Mouse (Mus musculus): ENCODE measurements around the gene Ccdc85c. TPM values are rescaled to one million over a fixed set of nuclear protein-coding genes. Genes with fewer than 3 reads are reported as not detected.

The Ccdc85c gene
- polyA plus RNA-seq, 1 experiment from 2014 or later = 8.3 TPM

GRCm38 (mm10) chr12:108273466-108274312, 1.5 kb downstream of the Ccdc85c start:
- no peak for DNase-seq

GRCm38 (mm10) chr12:108272143-108272635, 3.0 kb downstream of the Ccdc85c start:
- Histone ChIP-seq H3K9ac (no peak overlapping the region; the same call in 1 of the 2 replicates), H3K4me2 (peak overlapping the region; percentile 97), H3K36me3 (ENCODE audit: insufficient read depth) (0 out of 2 replicates have a peak, but pooled peaks cover 5% of the 10 kb centered on the region), H3K4me1 (ENCODE audit: insufficient read depth) (peaks cover 19% of the 10 kb centered on the region), H3K27ac (ENCODE audit: low read depth) (no peak overlapping the region), H3K4me3 (ENCODE audit: low read depth, low read length) (peak overlapping the region; percentile 0; the same call in 1 of the 2 replicates), H3K27me3 (ENCODE audit: insufficient read depth, low read length) (peaks cover 5% of the 10 kb centered on the region; the same call in 1 of the 2 replicates), H3K9me3 (ENCODE audit: low read depth, low read length) (no peaks in the 10 kb centered on the region)
- WGBS = 54% methylated on average over 7 of the region's 7 CpGs
- ATAC-seq (ENCODE audit: insufficient read depth) (no peak), DNase-seq (no peak)
- no peak for TF ChIP-seq CTCF (IDR thresholded peaks at IDR 0.05; ENCODE audit: low read depth)

More at GRCm38 (mm10) chr12:108273466-108274312, 1.5 kb downstream of the Ccdc85c start:
- 5% methylated on average over 21 of the region's 21 CpGs for WGBS
- Histone ChIP-seq H3K4me1 (ENCODE audit: insufficient read depth) (peaks cover 29% of the 10 kb centered on the region), H3K27ac (ENCODE audit: low read depth) (no peak overlapping the region), H3K36me3 (ENCODE audit: insufficient read depth) (0 out of 2 replicates have a peak, but pooled peaks cover 5% of the 10 kb centered on the region), H3K9ac (peak overlapping the region; percentile 70), H3K4me3 (ENCODE audit: low read depth, low read length) (peak overlapping the region; percentile 69), H3K27me3 (ENCODE audit: insufficient read depth, low read length) (peaks cover 5% of the 10 kb centered on the region; the same call in 1 of the 2 replicates), H3K9me3 (ENCODE audit: low read depth, low read length) (no peaks in the 10 kb centered on the region), H3K4me2 (peak overlapping the region; percentile 97)
- ATAC-seq (ENCODE audit: insufficient read depth) = no peak
- TF ChIP-seq CTCF (IDR thresholded peaks at IDR 0.05; ENCODE audit: low read depth) = no peak

- no peak for ATAC-seq (ENCODE audit: insufficient read depth)
- no peak for TF ChIP-seq CTCF (IDR thresholded peaks at IDR 0.05; ENCODE audit: low read depth)
- Histone ChIP-seq H3K4me3 (ENCODE audit: low read depth, low read length) (peak overlapping the region; percentile 0; the same call in 1 of the 2 replicates), H3K27me3 (ENCODE audit: insufficient read depth, low read length) (peaks cover 5% of the 10 kb centered on the region; the same call in 1 of the 2 replicates), H3K9ac (no peak overlapping the region), H3K9me3 (ENCODE audit: low read depth, low read length) (no peaks in the 10 kb centered on the region), H3K36me3 (ENCODE audit: insufficient read depth) (0 out of 2 replicates have a peak, but pooled peaks cover 5% of the 10 kb centered on the region), H3K4me1 (ENCODE audit: insufficient read depth) (peaks cover 18% of the 10 kb centered on the region; the same call in 1 of the 2 replicates), H3K4me2 (peak overlapping the region; percentile 97), H3K27ac (ENCODE audit: low read depth) (no peak overlapping the region)
- no peak for DNase-seq
- 76% methylated on average over 16 of the region's 16 CpGs for WGBS
Measured at GRCm38 (mm10) chr12:108271351-108272142, 3.7 kb downstream of the Ccdc85c start.

GRCm38 (mm10) chr12:108270240-108270919, 4.8 kb downstream of the Ccdc85c start:
- Histone ChIP-seq H3K27ac (ENCODE audit: low read depth) (no peak overlapping the region), H3K4me1 (ENCODE audit: insufficient read depth) (peaks cover 18% of the 10 kb centered on the region; the same call in 1 of the 2 replicates)

DNA sequence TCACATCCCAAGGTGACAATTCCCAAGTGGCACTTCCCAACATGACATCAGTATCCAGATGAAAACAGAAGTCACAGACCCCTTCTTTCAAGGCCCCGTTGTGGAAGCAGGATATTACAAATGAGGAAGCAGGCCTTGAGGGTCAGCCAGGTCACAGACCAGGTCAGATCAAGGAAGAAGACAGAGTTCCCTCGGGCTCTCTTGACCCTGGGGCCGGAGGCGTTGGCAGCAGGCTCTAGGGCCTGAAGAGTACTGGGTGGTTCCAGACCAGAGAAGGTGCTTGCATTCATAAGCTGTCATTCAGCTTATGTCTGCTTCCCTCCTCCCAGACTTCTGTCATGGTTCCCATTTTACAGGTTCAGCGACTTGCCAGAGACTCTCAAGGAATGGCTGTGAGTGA, 5.5 kb downstream of the Ccdc85c start:
- Histone ChIP-seq H3K9ac (no peak overlapping the region), H3K4me1 (ENCODE audit: insufficient read depth) (peaks cover 18% of the 10 kb centered on the region; the same call in 1 of the 2 replicates), H3K4me2 (no peak overlapping the region), H3K4me3 (ENCODE audit: low read depth, low read length) (no peak overlapping the region), H3K27ac (ENCODE audit: low read depth) (no peak overlapping the region), H3K36me3 (ENCODE audit: insufficient read depth) (0 out of 2 replicates have a peak, but pooled peaks cover 5% of the 10 kb centered on the region), H3K9me3 (ENCODE audit: low read depth, low read length) (no peaks in the 10 kb centered on the region), H3K27me3 (ENCODE audit: insufficient read depth, low read length) (peaks cover 5% of the 10 kb centered on the region; the same call in 1 of the 2 replicates)
- 63% methylated on average over 5 of the region's 5 CpGs for WGBS
- DNase-seq (no peak), ATAC-seq (ENCODE audit: insufficient read depth) (no peak)
- TF ChIP-seq CTCF (IDR thresholded peaks at IDR 0.05; ENCODE audit: low read depth) = no peak

More at GRCm38 (mm10) chr12:108270240-108270919, 4.8 kb downstream of the Ccdc85c start:
- DNase-seq = no peak
- Histone ChIP-seq H3K9ac (no peak overlapping the region; the same call in 1 of the 2 replicates), H3K9me3 (ENCODE audit: low read depth, low read length) (no peaks in the 10 kb centered on the region), H3K4me3 (ENCODE audit: low read depth, low read length) (no peak overlapping the region), H3K36me3 (ENCODE audit: insufficient read depth) (0 out of 2 replicates have a peak, but pooled peaks cover 5% of the 10 kb centered on the region), H3K27me3 (ENCODE audit: insufficient read depth, low read length) (peaks cover 5% of the 10 kb centered on the region; the same call in 1 of the 2 replicates), H3K4me2 (no peak overlapping the region)
- TF ChIP-seq CTCF (IDR thresholded peaks at IDR 0.05; ENCODE audit: low read depth) = no peak
- WGBS = 51% methylated on average over 13 of the region's 13 CpGs
- ATAC-seq (ENCODE audit: insufficient read depth) = no peak

DNA sequence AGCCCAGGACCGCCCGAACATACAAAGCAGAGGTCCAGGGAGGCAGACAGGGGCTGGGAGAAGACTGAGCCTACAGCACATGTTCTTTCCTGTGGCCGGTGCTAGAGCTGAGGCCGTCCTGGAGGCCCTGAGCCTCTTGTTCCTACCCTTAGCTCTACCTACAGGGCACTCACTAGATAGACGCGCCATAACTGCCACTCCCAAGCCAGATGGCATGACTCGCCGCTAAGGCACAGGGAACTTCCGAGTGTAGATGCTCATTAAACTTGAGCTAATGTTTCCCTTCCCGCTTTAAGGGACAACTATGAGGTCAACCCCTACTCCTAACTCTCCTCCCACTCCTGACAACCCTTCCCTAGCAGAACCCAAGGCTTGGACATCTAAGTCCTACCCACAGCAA, 6.3 kb downstream of the Ccdc85c start:
- no peak overlapping the region for H3K27ac ChIP-seq (ENCODE audit: low read depth)
- ATAC-seq (ENCODE audit: insufficient read depth) (no peak), DNase-seq (no peak)
- peaks cover under 1% of the 10 kb centered on the region; the same call in 1 of the 2 replicates for H3K27me3 ChIP-seq (ENCODE audit: insufficient read depth, low read length)
- 0 out of 2 replicates have a peak, but pooled peaks cover 5% of the 10 kb centered on the region for H3K36me3 ChIP-seq (ENCODE audit: insufficient read depth)
- no peaks in the 10 kb centered on the region for H3K9me3 ChIP-seq (ENCODE audit: low read depth, low read length)
- H3K4me1 ChIP-seq (ENCODE audit: insufficient read depth) = peaks cover 15% of the 10 kb centered on the region; the same call in 1 of the 2 replicates
- WGBS = 84% methylated on average over 10 of the region's 10 CpGs
- no peak overlapping the region for H3K9ac ChIP-seq
- H3K4me3 ChIP-seq (ENCODE audit: low read depth, low read length) = no peak overlapping the region
- no peak for TF ChIP-seq CTCF (IDR thresholded peaks at IDR 0.05; ENCODE audit: low read depth)
- no peak overlapping the region for H3K4me2 ChIP-seq
